Mouse (Mus musculus) adrenal gland, postnatal 14 days (tissue): ENCODE results near the gene Zfp628. TPM values are rescaled to one million over a fixed set of nuclear protein-coding genes. Genes with fewer than 3 reads are reported as not detected.

Source experiments
- DNase-seq: peaks from one replicate; pipeline ENCODE4 v3.0.0; 2021; ENCODE audit warnings: mixed read lengths
- total RNA-seq: library from RNA; stranded (reverse); gene quantifications from 2 replicates; pipeline ENCODE4 v1.2.3, GENCODE M21; 2021

Zfp628 gene
- total RNA-seq, 1 experiment from 2014 or later, result 13.7 TPM

- DNase-seq, result peak; percentile 91
These were observed 25.1 kb downstream of the Zfp628 start for GRCm38 (mm10) chr7:4940068-4940479.

- DNase-seq, result no peak
These were observed 27.7 kb downstream of the Zfp628 start for GRCm38 (mm10) chr7:4942673-4943072.

GRCm38 (mm10) chr7:4943223-4943815 lies 28.3 kb downstream of the Zfp628 start:
- DNase-seq, result peak; percentile 96

- DNase-seq, result peak; percentile 78
These were observed 32.8 kb downstream of the Zfp628 start for GRCm38 (mm10) chr7:4947855-4948254.

- no peak for DNase-seq
These were observed 33.4 kb downstream of the Zfp628 start for GRCm38 (mm10) chr7:4948386-4948785.

- peak; percentile 68 for DNase-seq
These were observed 35.7 kb downstream of the Zfp628 start for GRCm38 (mm10) chr7:4950561-4951342.

- DNase-seq, result no peak
These were observed 38.9 kb downstream of the Zfp628 start for GRCm38 (mm10) chr7:4953815-4954445.

GRCm38 (mm10) chr7:4957361-4957760 lies 42.3 kb downstream of the Zfp628 start:
- DNase-seq, result no peak

GRCm38 (mm10) chr7:4963527-4963926 lies 48.5 kb downstream of the Zfp628 start:
- DNase-seq, result no peak

- peak; percentile 91 for DNase-seq
These were observed 49.3 kb downstream of the Zfp628 start, which contains the start of gene Sbk2 for GRCm38 (mm10) chr7:4964272-4964671. Gene Sbk2, minus strand, starts transcription at chr7:4964406.

GRCm38 (mm10) chr7:4964988-4965387 lies 50.0 kb downstream of the Zfp628 start:
- no peak for DNase-seq

- no peak for DNase-seq
These were observed 56.1 kb downstream of the Zfp628 start, which contains the start of gene Sbk3 for GRCm38 (mm10) chr7:4971068-4971467. Gene Sbk3, minus strand, starts transcription at chr7:4971168.

Other genes with a start within 250 kb of the Zfp628 start
- 34.0 and 37.9 TPM in 2 replicates for gene Hspbp1, start 230.1 kb upstream of the Zfp628 start, total RNA-seq
- 6.0 and 8.4 TPM in 2 replicates for gene Brsk1, start 224.6 kb upstream of the Zfp628 start, total RNA-seq
- gene Tmem150b, start 190.0 kb upstream of the Zfp628 start, total RNA-seq, result 0.30 and 0.79 TPM in 2 replicates
- gene Kmt5c, start 175.1 kb upstream of the Zfp628 start, total RNA-seq, result 60.3 and 70.7 TPM in 2 replicates
- 28.1 and 31.3 TPM in 2 replicates for gene Cox6b2, start 162.1 kb upstream of the Zfp628 start, total RNA-seq
- gene Fam71e2, start 143.9 kb upstream of the Zfp628 start, total RNA-seq, result not detected in 2 replicates
- gene Il11, start 132.4 kb upstream of the Zfp628 start, total RNA-seq, result not detected in 2 replicates
- not detected in 2 replicates for gene Tmem190, start 132.3 kb upstream of the Zfp628 start, total RNA-seq
- gene Tmem238, start 125.6 kb upstream of the Zfp628 start, total RNA-seq, result 10.2 and 11.7 TPM in 2 replicates
- 1,145 and 1,281 TPM in 2 replicates for gene Rpl28, start 122.3 kb upstream of the Zfp628 start, total RNA-seq
- gene Ube2s, start 102.6 kb upstream of the Zfp628 start, total RNA-seq, result 140 and 146 TPM in 2 replicates
- gene Shisa7, start 70.5 kb upstream of the Zfp628 start, total RNA-seq, result 2.2 and 2.9 TPM in 2 replicates
- 8.6 and 12.5 TPM in 2 replicates for gene Isoc2b, start 45.0 kb upstream of the Zfp628 start, total RNA-seq
- 55.7 and 67.9 TPM in 2 replicates for gene Isoc2a, start 38.1 kb upstream of the Zfp628 start, total RNA-seq
- gene Gm36210, start 8.7 kb upstream of the Zfp628 start, total RNA-seq, result 0.26 TPM in 1 of 2 replicates, not detected in the other
- gene Nat14, start 6.8 kb downstream of the Zfp628 start, total RNA-seq, result 6.6 and 8.1 TPM in 2 replicates
- 3.9 and 5.0 TPM in 2 replicates for gene Ssc5d, start 10.6 kb downstream of the Zfp628 start, total RNA-seq
- 0.63 TPM in 1 of 2 replicates, not detected in the other for gene Sbk2, start 49.2 kb downstream of the Zfp628 start, total RNA-seq
- 0.37 and 0.64 TPM in 2 replicates for gene Sbk3, start 56.0 kb downstream of the Zfp628 start, total RNA-seq
- gene Zfp579, start 80.9 kb downstream of the Zfp628 start, total RNA-seq, result 17.8 and 20.5 TPM in 2 replicates
- 11.7 and 12.9 TPM in 2 replicates for gene Zfp524, start 99.2 kb downstream of the Zfp628 start, total RNA-seq
- 22.7 and 25.8 TPM in 2 replicates for gene Fiz1, start 99.5 kb downstream of the Zfp628 start, total RNA-seq
- gene Gm44973, start 100.3 kb downstream of the Zfp628 start, total RNA-seq, result not detected in 2 replicates
- 25.3 and 30.5 TPM in 2 replicates for gene Zfp865, start 105.2 kb downstream of the Zfp628 start, total RNA-seq
- gene Ccdc106, start 105.3 kb downstream of the Zfp628 start, total RNA-seq, result 1.3 and 2.7 TPM in 2 replicates
- gene 4632433K11Rik, start 118.9 kb downstream of the Zfp628 start, total RNA-seq, result not detected in 2 replicates
- 4.7 and 5.5 TPM in 2 replicates for gene Zfp784, start 123.2 kb downstream of the Zfp628 start, total RNA-seq
- 10.0 and 12.9 TPM in 2 replicates for gene Zfp580, start 136.3 kb downstream of the Zfp628 start, total RNA-seq
- 166 and 184 TPM in 2 replicates for gene U2af2, start 146.9 kb downstream of the Zfp628 start, total RNA-seq
- gene Epn1, start 165.0 kb downstream of the Zfp628 start, total RNA-seq, result 145 and 155 TPM in 2 replicates
- not detected in 2 replicates for gene Rfpl4, start 201.7 kb downstream of the Zfp628 start, total RNA-seq
- 1.7 and 2.1 TPM in 2 replicates for gene Rasl2-9, start 210.7 kb downstream of the Zfp628 start, total RNA-seq
- gene Vmn1r55, start 234.5 kb downstream of the Zfp628 start, total RNA-seq, result not detected in 2 replicates